Mouse (Mus musculus): Measurements from ENCODE around the gene Adgrv1. TPM values are rescaled to one million over a fixed set of nuclear protein-coding genes. Genes with fewer than 3 reads are reported as not detected.
"Not testable (repeated sequence)": the region's sequence is repeated elsewhere in the genome, so short reads cannot be mapped to it uniquely, and the experiment has no call there.

Gene Adgrv1
- polyA plus RNA-seq, 1 experiment from 2014 or later = 33.7 TPM

DNA sequence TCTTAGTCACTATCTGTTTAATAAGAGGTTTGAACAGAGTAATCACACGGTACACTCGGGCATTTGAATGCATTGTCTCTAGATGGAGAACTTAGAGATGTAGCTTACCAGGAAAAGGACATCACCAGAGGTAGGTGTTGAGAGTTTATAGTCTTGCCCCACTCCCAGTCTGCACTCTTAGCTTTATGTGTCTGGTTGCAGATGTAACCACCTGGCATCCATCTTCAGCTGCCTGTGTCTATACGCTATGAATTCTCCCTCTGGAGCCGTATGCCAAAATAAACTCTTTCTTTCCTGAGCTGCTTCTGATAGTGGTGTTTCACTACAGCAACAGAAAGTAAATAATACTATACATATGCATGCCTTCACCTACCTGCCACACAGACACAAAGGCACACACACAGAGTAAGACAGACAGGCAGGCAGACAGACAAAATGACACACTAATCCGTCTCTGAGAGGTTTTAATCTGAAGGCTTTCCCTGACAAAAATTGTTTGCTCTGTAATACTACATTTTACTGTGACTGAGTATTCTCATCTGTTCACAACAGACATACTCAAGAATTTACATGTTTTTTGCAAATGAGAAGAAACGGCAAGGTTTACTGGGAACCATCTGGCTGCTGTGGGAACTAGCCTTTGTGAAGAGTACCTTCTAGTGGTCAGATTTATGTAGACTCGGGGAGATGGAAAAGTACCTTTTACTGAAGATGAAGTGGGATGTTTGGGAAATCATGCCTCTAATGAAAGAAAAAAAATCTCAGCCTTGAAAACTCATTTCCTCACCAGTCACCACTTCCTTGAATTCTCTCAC, 318.4 kb downstream of the Adgrv1 start:
- H3K4me3 ChIP-seq = no peak overlapping the region
- H3K9me3 ChIP-seq = no peaks in the 10 kb centered on the region
- no peak overlapping the region for H3K4me2 ChIP-seq (replicated peaks)
- no peaks in the 10 kb centered on the region; the same call in 1 of the 2 replicates for H3K36me3 ChIP-seq
- 73% methylated on average over 7 of the region's 7 CpGs for WGBS
- no peak overlapping the region for H3K27ac ChIP-seq
- no peak overlapping the region for H3K9ac ChIP-seq
- ATAC-seq (ENCODE audit: low FRiP score, low read depth) = 0 out of 2 replicates have a peak, but pooled peaks have one; percentile 44
- H3K4me1 ChIP-seq = no peaks in the 10 kb centered on the region
- H3K27me3 ChIP-seq (replicated peaks) = no peaks in the 10 kb centered on the region

DNA sequence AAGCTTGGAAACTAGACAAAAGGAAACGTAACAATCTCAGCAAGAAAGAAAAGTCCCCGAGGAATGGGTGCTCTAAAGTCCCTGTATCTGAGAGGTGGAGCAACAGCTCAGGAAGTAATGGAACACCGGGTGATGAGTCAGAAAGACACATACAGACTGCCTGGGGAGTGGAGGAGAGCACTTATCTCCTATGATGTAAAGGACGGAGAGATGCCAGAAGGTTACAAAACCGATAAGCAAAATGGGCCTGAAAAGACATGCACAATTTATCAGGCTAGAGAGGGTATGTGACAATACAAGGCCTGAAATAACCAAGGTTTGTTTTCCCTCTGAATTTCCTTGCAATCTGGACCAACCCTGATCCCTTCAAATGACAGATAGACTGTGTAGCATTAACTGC, 320.8 kb downstream of the Adgrv1 start:
- no peak overlapping the region for H3K27ac ChIP-seq
- WGBS = 65% methylated on average over 5 of the region's 5 CpGs
- no peak overlapping the region for H3K4me2 ChIP-seq (replicated peaks)
- H3K9me3 ChIP-seq = no peaks in the 10 kb centered on the region
- no peaks in the 10 kb centered on the region for H3K27me3 ChIP-seq (replicated peaks)
- ATAC-seq (ENCODE audit: low FRiP score, low read depth) = no peak
- H3K4me1 ChIP-seq = no peaks in the 10 kb centered on the region
- H3K4me3 ChIP-seq = no peak overlapping the region
- no peak overlapping the region for H3K9ac ChIP-seq
- H3K36me3 ChIP-seq = no peaks in the 10 kb centered on the region; the same call in 1 of the 2 replicates

DNA sequence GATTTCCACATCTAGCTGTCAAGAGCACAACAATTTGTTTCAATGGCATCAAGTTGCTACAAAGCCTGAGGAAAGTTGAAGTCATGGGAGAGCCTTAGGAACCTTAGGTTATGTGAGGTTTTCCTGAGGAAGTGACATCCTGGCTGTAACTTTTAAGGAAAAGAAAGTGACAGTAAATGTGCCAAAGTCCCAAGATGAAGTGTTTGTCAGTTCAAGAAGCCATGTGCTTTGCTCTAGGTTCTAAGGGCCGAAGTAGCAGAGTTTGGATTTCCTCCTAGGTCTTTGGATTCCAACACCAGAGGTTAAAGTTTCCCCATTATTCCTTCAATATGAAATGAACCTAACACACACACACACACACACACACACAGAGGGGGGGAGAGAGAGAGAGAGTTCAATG, 332.1 kb downstream of the Adgrv1 start:
- no peak for ATAC-seq (ENCODE audit: low FRiP score, low read depth)
- Histone ChIP-seq H3K27me3 (replicated peaks) (no peaks in the 10 kb centered on the region), H3K9me3 (no peaks in the 10 kb centered on the region), H3K27ac (no peak overlapping the region), H3K4me1 (no peaks in the 10 kb centered on the region), H3K4me3 (no peak overlapping the region), H3K9ac (no peak overlapping the region), H3K36me3 (no peaks in the 10 kb centered on the region), H3K4me2 (replicated peaks) (no peak overlapping the region)
- WGBS = 91% methylated on average over 1 of the region's 1 CpGs

DNA sequence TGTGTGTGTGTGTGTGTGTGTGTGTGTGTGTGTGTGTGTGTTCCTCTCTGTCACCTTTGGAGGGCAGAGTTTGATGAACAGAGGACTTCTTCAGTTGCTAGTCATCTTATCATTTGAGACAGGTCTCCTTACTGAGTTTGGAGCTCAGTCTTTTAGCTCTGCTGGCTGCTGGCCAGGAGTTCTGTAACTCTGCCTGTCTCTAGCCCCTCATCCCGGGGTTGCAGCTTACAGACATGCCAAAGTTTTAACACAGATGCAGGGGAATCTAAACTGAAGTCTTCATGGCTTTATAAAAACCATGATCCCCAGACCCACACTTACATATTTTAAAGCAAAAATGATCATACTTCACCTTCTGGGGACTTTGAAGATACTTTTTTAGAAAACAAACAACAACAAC, 338.8 kb downstream of the Adgrv1 start:
- Histone ChIP-seq H3K27me3 (replicated peaks) (no peaks in the 10 kb centered on the region), H3K4me3 (no peak overlapping the region), H3K9ac (no peak overlapping the region), H3K27ac (no peak overlapping the region), H3K9me3 (no peaks in the 10 kb centered on the region), H3K36me3 (no peaks in the 10 kb centered on the region), H3K4me2 (replicated peaks) (no peak overlapping the region), H3K4me1 (no peaks in the 10 kb centered on the region)
- ATAC-seq (ENCODE audit: low FRiP score, low read depth) = no peak
- WGBS = 81% methylated on average over 1 of the region's 1 CpGs

DNA sequence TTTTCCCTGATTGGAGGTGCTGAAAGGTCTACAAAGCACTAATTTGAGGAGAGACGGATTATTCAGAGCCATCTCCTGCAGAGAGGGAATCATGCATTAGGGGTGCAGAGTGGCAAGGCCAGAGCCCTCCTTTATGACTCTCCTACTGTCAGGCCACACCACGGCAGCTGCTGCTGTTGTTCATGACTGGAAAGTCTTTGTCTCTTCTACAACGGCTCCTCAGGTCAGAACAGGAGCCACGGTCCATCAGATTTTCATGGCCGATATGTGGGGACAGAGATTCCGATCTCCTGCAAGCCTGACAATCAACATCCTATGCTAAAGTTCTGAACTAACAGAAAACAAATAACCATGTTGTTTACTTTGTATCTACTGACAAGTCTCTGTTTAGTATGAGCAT, 350.8 kb downstream of the Adgrv1 start:
- Histone ChIP-seq H3K4me3 (no peak overlapping the region), H3K9me3 (no peaks in the 10 kb centered on the region), H3K4me1 (no peaks in the 10 kb centered on the region), H3K4me2 (replicated peaks) (no peak overlapping the region), H3K27ac (no peak overlapping the region), H3K9ac (no peak overlapping the region), H3K27me3 (replicated peaks) (no peaks in the 10 kb centered on the region), H3K36me3 (no peaks in the 10 kb centered on the region; the same call in 1 of the 2 replicates)
- no peak for ATAC-seq (ENCODE audit: low FRiP score, low read depth)
- WGBS = 51% methylated on average over 6 of the region's 6 CpGs

DNA sequence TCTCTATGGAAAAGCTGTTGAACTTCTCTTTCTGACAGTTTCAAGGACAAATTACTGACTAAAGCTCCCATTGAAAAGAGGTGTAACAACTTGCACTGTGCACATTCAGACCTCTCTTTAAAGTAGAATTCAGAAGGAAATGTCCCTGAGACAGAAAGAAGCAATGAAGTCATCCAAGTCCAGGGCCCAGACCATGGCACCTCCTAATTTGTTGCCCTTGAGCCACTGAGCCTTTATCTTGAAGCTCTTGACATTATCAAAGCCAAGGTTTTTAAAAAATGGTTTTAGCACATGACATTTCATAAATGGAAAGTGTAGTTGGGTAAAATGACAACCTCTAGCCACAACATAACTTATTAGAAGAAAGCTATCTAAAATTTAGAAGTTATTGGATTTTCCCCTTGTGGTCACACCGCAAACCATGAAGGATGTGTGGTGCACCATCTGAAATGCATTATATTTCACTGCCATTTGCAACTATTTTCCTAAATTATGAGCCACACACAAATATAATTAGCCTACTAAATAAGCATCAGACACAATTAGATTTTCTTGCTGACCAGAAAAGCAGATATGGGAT, 352.2 kb downstream of the Adgrv1 start:
- Histone ChIP-seq H3K36me3 (no peaks in the 10 kb centered on the region; the same call in 1 of the 2 replicates), H3K9ac (no peak overlapping the region)
- no peak for ATAC-seq (ENCODE audit: low FRiP score, low read depth)

DNA sequence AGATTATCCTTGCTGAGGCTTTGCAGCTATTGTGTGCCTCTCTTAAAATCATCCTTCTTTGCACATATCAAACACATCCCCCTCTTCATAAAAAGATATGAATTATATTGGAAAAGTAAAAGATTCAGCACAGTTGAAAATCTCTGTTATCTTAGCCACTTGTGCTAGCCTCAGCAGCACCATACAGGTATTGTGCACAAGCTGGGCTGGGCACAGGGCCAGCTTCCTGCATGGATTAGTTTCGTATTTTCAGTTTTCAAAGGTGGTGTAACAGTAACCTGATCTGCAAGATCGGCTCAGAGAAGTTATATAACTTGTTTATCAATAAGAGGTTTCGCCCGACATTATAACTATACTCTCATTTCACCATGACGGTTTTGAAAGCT, 353.6 kb downstream of the Adgrv1 start:
- H3K36me3 ChIP-seq = no peaks in the 10 kb centered on the region; the same call in 1 of the 2 replicates
- no peak for ATAC-seq (ENCODE audit: low FRiP score, low read depth)
- no peak overlapping the region for H3K4me3 ChIP-seq
- H3K27me3 ChIP-seq (replicated peaks) = no peaks in the 10 kb centered on the region
- H3K4me2 ChIP-seq (replicated peaks) = no peak overlapping the region
- H3K27ac ChIP-seq = no peak overlapping the region
- H3K4me1 ChIP-seq = no peaks in the 10 kb centered on the region
- no peaks in the 10 kb centered on the region for H3K9me3 ChIP-seq
- H3K9ac ChIP-seq = no peak overlapping the region
- 89% methylated on average over 5 of the region's 5 CpGs for WGBS

More for the DNA sequence above, 352.2 kb downstream of the Adgrv1 start:
- 100% methylated on average over 1 of the region's 1 CpGs for WGBS
- H3K4me1 ChIP-seq = no peaks in the 10 kb centered on the region
- no peaks in the 10 kb centered on the region for H3K27me3 ChIP-seq (replicated peaks)
- no peaks in the 10 kb centered on the region for H3K9me3 ChIP-seq
- no peak overlapping the region for H3K4me3 ChIP-seq
- no peak overlapping the region for H3K27ac ChIP-seq
- no peak overlapping the region for H3K4me2 ChIP-seq (replicated peaks)

DNA sequence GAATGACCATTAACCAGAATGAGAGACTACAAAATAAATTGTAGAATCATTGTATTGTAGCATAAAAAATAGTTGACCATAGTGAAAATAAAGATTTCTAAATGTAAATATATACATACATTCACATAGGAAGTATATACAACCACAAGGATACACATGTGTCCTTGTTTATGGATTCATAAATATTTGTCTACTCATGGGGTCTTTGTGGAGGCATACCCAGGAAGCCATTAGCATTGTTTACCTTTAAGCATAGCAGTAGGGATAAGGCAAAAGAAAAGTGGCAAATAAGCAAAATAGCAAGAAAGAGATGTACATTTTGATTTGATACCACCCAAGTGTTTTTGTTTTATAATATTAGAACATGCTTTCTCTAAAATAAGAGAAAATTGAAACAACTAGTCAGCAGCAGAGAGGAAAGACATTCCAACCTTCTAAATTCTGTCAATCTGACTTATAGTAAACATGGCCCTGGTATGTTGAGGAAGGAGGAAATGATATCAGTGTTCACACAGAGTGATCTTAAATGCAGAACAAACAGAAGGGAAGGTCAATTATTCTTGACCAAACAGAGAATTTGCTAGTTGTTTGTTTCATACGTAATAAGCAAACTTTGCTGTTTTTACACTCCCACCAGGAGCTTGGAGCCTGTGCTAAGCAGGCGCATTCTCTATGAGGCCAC, 354.1 kb downstream of the Adgrv1 start:
- no peaks in the 10 kb centered on the region for H3K4me1 ChIP-seq
- no peak overlapping the region for H3K9ac ChIP-seq
- ATAC-seq (ENCODE audit: low FRiP score, low read depth) = no peak
- no peaks in the 10 kb centered on the region; the same call in 1 of the 2 replicates for H3K36me3 ChIP-seq
- WGBS = 90% methylated on average over 2 of the region's 2 CpGs
- no peak overlapping the region for H3K4me3 ChIP-seq
- no peaks in the 10 kb centered on the region for H3K9me3 ChIP-seq
- no peaks in the 10 kb centered on the region for H3K27me3 ChIP-seq (replicated peaks)
- no peak overlapping the region for H3K27ac ChIP-seq
- H3K4me2 ChIP-seq (replicated peaks) = no peak overlapping the region

DNA sequence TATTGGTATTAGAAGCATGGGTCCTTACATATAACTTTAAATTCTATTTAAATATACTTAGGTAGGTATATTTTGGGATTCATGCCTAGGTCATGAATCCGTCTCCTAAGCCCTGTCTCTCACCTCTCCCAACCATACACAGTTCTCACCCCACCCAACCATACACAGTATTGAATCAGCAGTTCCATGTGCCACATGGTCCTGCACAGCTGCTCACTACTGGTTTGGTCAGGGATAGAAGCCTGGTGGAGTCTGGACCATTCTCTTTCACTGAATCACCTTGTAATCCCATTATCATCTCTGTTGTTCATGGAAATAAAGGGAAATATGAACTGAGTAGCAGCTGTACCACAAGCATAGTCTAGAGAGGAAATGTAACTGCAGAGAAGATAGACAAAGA, 359.1 kb downstream of the Adgrv1 start:
- WGBS = 89% methylated on average over 1 of the region's 1 CpGs
- Histone ChIP-seq H3K9me3 (no peaks in the 10 kb centered on the region), H3K27me3 (replicated peaks) (no peaks in the 10 kb centered on the region), H3K9ac (no peak overlapping the region), H3K36me3 (no peaks in the 10 kb centered on the region), H3K4me2 (replicated peaks) (no peak overlapping the region), H3K4me1 (no peaks in the 10 kb centered on the region), H3K4me3 (no peak overlapping the region), H3K27ac (no peak overlapping the region)
- ATAC-seq (ENCODE audit: low FRiP score, low read depth) = 0 out of 2 replicates have a peak, but pooled peaks have one; percentile 33

DNA sequence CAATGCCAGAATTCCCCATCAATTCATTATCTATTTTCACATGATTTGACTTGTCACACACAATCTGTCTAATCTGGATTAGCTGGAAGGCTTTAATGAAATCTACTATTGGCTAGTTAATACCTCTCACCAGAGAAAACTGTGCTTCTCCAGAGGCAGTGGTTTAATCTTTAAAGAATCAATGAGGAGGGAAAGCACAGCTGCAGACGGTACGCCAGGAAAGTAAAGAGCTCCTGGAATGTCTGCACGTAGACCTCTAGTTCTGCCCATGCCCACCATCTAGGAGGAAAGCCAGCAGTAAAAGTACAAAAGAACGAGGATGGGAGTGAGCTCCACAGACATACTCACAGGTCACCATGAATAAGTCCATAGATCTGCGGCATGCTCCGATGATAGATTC, 362.6 kb downstream of the Adgrv1 start:
- Histone ChIP-seq H3K9me3 (no peaks in the 10 kb centered on the region), H3K36me3 (no peaks in the 10 kb centered on the region), H3K4me2 (replicated peaks) (no peak overlapping the region), H3K27me3 (replicated peaks) (no peaks in the 10 kb centered on the region), H3K4me1 (no peaks in the 10 kb centered on the region), H3K27ac (no peak overlapping the region), H3K9ac (no peak overlapping the region), H3K4me3 (no peak overlapping the region)
- WGBS = 89% methylated on average over 6 of the region's 6 CpGs
- no peak for ATAC-seq (ENCODE audit: low FRiP score, low read depth)

DNA sequence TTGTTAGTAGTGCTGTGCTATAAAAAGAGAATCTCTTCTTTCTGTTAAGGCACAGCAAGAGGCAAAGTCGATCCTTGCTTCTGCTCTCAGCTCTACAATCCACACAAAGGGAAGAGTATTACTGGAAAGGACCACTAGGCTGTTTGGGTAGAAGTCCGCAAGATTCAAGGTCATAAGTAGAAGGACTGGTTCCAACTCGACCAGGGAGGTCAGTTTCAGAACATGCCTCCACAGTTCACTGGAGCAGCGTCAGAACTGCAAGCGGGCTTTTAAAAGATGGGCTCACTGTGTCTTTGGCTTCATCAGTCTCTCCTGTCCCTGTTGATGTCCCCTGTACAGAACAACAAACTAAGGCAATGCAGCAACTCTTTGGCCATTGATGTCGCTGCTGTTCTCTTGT, 363.9 kb downstream of the Adgrv1 start:
- no peak overlapping the region for H3K27ac ChIP-seq
- 90% methylated on average over 6 of the region's 6 CpGs for WGBS
- no peaks in the 10 kb centered on the region for H3K27me3 ChIP-seq (replicated peaks)
- no peaks in the 10 kb centered on the region for H3K9me3 ChIP-seq
- H3K9ac ChIP-seq = no peak overlapping the region
- no peaks in the 10 kb centered on the region for H3K4me1 ChIP-seq
- no peak overlapping the region for H3K4me2 ChIP-seq (replicated peaks)
- ATAC-seq (ENCODE audit: low FRiP score, low read depth) = no peak
- H3K36me3 ChIP-seq = no peaks in the 10 kb centered on the region
- no peak overlapping the region for H3K4me3 ChIP-seq

DNA sequence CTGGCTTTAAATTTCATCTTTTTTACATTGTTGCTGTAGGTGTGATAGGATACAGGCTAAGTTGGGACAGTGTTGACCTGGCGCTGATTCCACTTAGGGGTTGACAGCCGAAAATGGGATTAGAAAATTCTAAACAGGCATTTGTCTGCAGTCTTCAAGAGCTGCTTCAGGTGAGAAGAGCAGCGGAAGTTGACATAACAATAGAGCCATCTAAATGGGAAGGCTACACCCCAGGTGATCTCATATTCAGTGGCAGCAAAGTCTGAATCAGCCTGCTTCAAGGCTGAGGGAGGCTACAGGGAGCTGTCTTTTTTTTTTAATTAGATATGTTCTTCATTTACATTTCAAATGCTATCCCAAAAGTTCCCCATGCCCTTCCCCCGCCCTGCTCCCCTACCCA, 365.5 kb downstream of the Adgrv1 start:
- not testable (repeated sequence) for H3K4me1 ChIP-seq; H3K36me3 ChIP-seq; ATAC-seq (ENCODE audit: low FRiP score, low read depth); H3K4me2 ChIP-seq (replicated peaks); H3K9me3 ChIP-seq; H3K27ac ChIP-seq; H3K4me3 ChIP-seq; H3K27me3 ChIP-seq (replicated peaks); H3K9ac ChIP-seq
- 86% methylated on average over 4 of the region's 4 CpGs for WGBS
